Mouse (Mus musculus) naive thymus-derived CD4-positive, alpha-beta T cell, adult 2 months (primary cell): ENCODE measurements around the gene Zdhhc22.

Experiments
- DNase-seq: peaks from one replicate; pipeline ENCODE4 v3.0.0-alpha.2; 2011; ENCODE audit warnings: low read depth

The Zdhhc22 gene

DNA sequence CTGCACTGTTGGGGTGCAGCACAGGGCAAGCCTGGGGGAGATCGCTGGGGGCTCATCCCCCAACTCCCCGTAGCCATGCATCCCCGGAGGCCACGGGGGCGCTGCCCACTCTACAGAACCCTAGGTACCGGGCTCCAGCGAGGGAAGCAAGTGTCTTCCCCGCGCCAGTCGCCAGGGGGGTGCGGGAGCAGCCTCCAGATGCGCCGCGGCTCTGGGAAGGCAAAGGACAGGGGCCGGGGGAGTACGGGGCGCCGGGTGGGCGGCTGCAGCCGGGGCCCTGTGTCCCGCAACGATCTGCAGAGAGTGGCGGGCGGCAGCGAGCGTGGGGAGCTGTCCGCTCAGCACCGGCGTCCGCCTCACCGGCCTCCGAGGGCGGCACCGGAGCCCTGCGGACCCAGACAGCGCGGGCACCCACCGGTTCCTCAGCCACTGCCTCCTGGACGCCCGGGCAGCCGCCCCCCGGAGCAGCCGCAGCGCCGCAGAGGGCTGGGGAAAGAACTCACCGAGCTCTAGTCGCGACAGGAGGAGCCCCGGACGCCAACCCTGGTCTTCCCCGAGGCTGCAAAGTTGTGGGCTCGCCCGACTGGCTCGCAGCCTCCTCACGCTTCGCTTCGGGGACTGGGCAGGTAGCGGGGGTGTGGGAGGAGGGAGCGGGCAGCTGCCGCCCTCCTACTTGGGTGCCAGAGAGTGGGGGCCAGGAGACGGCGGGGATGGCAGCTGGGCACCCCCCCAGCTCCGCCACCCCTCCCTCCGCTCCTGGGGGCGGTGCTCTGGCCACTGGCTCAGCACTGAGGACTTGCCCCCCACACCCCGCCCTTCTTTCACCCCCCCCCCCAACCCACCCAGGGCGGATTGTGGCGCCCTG, at the start of gene Zdhhc22:
Zdhhc22 (minus strand) TSS at position 541 of the 865 bp plus-strand sequence.
- DNase-seq, result no peak

DNA sequence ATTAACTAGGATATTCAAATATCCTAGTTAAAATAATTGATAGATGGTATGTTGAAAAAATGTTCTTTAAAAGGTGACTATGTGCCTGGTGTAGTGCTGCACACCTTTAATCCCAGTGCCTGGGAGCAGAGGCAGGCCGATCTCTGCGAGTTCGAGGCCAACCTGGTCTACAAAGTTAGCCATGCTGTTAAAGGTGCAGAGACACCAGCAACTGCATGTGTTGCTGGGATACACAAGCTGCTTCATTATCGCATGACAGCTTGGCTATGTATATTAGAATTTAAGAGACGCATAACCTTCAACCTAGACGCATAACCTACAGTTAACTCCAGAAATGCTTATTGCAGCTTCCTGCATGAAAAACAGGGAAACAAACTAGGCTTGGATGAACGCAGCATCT, 46.4 kb upstream of the Zdhhc22 start:
- DNase-seq, result no peak

DNA sequence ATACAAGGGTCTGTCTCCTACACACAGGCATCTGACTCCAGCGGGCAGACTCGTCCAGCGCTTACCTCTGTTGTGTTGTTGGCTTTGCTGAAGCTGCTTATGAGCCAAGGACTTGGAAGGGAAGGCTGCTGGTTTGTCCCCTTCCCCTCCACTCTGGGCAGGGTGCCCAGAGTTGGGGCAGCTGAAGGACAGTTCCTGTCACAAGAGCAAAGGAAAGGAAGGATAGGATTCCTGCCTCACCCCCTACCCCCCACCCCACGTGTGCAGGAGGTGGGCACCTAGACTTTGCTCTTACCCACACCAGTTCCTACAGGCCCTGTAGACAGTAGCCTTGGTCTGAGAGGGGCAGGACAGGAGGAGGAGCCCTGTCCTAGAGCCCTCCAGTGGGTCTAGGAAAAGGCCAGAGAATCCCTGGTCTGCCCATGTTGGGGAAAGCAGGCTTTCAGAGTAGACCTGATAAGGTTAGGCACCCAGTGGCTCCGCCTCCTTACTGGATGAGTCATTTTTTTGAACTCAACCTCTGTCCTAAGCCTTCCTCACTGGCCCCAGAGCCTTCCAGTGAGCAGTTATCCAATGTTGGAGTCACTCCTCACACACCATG, 41.0 kb upstream of the Zdhhc22 start:
- no peak for DNase-seq

DNA sequence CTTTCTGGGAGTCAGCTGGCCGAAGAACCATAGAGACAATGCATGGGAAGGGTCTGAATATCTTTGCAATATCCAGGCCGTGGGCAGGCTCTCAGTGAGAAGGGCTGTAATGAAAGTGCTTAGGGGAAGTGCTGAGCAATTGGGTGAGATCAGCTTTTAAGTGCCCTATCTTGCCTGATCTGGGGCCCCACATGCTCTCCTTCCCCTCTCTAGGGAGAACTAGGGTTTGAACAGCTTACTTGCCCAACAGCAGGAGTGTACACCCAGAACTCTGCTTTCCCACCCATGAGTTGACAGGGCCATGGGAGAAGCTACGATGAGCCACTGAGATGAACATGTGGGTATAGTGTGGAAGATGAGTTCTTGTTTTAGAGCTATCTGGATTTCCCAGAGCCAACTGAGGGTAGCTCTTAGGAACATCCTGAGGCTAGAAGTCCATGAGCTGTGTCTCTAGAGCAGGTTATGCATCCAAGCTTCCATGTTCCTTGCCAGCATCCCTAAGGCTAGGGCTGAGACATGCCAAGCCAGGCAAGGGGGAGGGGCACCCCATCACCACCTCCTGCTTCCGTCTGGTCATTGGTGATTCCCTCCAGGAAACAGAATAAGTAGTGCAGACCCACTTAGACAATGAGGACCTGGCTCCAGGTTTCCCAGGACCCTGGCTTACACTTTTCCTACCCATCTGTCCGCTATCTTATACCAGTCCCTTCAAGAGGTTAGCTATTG, 39.2 kb upstream of the Zdhhc22 start:
- no peak for DNase-seq

DNA sequence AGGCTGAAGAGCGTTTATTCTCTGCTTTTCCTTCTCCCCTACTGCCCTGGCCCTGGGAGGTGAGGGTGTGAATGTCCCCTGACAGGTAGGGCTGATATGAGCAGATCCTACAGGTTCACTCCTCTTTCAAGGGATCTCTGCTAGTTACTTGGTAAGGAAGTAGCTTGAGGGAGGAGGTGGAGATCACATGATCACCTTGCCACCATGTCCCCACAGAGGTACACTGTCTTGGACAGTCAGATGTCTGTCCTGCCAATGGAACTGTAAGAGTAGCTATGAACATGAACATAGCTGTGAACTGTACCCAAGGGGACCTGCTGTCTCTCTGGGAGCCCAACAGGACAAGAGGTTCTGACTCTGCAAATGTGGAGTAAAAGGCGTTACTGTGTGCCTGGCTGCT, 37.8 kb upstream of the Zdhhc22 start:
- DNase-seq, result no peak

DNA sequence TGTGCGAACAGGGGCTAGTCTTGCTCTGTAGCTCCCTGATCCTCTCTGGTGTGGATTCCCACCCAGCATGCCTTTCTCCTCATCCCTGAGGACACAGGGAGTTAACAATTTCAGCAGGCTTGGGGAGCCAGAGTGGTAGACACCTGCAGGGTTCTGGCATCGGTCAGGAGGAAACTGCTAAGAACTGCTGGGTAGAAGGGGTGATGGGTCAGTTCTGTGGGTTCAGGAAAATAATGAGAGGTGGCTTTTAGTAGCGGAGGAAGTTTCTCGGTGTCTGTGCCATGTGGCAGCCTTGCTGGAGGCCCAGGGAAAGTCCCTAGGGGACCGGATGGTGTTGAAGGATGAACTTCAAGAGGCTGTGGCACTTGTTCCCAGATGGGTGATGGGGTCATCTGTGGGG, 37.2 kb upstream of the Zdhhc22 start:
- DNase-seq, result no peak

DNA sequence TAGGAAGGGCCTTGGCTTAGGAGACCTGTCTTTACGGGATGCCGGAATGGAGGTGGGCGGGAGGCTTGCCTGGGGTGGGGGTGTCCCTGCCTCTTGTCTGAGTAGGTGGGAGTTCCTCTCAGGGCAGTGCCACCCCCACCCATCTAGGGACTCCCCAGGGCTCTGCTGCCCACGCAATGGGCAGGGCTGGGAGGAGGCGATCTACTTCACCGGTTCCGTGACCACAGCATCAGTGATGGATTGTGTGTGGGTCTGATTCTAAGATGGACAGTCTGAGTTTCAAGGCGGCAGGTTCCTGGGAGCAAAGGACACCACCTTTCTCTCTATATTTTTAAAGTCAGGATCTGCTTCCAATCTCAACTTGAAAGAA, 36.6 kb upstream of the Zdhhc22 start:
- DNase-seq, result no peak

DNA sequence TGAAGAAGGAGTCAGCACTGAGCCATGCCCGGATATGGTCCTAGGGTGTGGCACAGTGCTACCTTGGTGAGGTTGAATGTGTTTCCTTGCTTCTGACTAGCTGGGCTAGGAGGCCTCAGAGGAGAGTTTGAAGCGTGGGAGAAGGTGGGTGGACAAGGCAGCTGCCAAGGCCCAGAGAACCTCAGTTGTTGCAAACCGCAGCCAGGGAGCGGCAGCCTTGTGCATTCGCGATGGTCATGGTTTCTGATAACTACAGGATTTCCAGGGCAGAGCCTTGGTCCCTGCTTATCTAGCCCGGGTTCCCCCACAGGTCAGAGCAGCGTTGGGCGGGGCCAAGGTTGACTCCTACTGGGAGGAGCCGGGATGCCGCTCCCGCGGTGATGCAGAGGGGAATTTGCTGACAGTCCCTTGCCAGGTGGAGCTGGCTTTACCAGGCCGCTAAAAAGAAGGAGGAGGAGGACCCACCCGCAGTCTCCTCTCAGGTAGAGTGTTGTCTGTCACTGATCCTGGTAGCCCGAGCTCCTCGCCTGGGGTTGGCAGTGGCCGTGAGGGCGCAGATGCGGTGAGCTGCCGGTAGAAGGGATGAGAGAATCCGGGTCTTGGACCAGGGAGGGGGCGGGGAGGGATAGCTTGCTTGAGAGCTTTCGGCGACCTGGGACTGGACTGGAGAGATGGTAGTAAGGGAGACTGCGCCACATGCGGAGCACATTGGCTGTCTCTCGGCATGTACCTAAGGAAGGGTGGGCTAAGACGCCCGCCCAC, 36.1 kb upstream of the Zdhhc22 start:
- DNase-seq, result no peak

DNA sequence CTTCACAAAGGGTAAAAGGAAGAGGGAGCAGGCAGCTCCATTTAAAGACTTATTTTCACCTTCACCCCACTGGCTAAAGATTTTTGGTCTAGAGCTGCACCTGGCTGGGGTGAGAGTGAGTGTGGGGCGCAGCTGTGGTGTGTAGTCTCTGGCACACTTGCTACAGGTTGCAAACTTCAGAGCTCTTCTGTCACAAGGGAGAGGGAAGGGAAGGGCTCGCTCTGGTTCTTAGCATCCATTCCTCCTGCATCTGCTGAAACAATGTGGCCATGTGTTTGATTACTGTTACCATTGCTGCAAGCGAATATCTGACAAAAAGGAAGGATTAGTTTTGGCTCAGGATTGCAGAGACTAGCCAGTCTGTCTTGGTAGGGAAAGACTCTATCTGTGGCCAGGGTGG, 33.2 kb upstream of the Zdhhc22 start:
- DNase-seq, result no peak

DNA sequence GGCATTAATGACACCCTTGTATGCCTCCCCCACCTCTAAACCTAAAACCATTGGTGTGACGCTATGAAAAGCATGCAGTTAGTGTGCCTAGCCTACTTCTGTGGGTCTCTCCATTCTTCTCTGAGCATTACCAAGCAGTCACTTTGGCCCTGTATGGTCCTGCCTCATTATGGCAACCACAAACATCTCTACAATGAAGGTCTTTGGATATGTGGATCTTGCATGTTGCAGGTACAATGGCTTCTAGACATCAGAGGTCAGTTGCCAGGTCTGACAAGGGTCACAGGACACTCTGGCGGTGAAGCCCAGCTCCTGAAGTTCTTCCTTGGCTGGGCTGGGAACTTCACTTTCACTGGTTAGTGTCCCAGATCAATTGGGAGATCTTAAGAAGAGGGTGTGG, 31.8 kb upstream of the Zdhhc22 start:
- no peak for DNase-seq

DNA sequence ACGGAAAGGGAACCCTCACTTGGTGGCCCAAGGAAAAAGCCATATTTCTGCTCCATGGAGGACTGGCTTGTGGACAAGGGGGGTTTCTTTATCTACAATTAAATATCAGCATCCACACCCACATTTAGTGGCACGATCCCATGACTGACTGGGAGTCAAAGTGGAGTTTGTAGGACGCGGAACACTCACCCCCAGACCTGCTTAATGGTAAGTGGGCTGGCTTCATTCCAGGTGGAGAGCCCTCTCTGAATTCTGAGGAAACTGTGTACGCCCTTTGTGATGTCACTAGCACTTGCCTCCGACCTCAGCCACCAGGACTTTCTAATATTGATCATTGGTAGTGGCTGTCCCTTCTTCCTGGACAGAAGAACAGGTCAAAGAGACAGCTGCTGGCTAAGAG, 30.8 kb upstream of the Zdhhc22 start, which contains the start of gene Tmem63c:
Tmem63c (plus strand) TSS at position 301 of the 400 bp plus-strand sequence.
- DNase-seq, result no peak

DNA sequence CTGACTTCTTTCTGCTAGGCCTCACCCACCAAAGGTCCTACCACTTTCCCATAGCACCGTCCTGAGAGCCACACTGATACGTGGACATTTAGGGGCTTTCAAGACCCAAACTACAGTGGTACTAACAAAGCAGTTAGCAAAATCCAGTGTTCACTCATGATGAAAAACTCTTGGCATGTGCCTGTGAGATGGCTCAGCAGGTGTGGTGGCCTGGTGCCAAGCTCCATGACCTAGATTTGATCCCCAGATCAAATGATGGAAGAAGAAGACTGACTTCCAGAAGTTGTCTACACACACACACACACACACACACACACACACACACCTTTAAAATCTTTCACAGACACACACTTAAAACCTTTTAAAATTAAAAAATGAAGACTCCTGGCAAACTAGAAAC, 28.5 kb upstream of the Zdhhc22 start:
- no peak for DNase-seq

DNA sequence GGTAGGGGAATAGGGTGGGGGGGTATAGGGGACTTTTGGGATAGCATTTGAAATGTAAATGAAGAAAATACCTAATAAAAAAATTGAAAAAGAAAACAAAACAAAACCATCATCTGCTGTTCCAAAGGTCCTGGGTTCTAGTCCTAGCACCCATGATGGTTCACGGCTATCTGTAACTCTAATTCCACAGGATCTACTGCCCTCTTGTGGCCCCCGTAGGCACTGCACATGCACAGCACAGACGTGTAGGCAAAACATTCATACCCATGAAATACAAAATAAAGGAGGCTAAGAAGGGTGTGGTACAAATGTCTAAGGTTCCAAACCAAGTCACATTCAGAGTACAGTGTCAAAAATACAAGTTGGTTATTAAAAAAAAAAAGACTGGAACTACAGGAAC, 26.8 kb upstream of the Zdhhc22 start:
- peak; percentile 32 for DNase-seq

DNA sequence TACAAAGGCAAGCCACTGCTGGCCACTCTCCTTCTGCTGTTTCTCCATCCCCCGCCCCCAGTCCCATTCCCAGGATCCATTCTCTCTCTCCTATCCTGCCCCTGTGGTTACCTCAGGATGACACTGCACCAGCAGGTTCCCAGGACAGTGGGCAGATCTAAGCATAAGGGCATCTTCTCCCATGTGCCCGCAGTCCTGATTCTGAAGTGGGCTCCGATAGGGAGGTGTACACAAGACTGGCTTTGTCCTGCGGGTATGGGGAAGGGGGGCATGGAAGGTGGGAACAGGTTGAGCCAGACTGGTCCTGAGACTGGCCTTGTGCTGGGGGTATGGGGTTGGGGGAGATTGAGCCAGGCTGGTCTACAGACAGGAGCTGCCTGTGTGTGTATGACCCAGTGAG, 14.4 kb upstream of the Zdhhc22 start:
- DNase-seq, result no peak

DNA sequence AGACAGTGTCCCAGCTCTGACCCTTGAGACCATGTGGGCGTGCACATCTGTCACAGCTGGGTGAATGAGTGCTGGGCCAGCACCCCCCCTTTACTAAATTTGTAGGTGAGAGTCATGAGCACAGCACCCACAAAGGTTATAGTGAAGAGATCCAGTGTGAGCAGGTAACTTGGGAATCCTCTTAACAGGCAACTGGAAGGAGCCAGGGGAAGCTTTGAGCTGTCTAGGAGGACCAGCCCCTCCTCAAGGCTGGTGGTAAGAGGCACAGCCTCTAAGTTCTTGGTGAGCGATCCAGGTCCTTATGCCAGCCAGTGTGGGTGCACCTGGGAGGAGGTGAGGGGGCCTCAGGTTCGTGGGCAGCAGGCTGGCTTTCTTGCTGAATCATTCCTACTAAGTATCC, 13.4 kb upstream of the Zdhhc22 start:
- DNase-seq, result no peak

DNA sequence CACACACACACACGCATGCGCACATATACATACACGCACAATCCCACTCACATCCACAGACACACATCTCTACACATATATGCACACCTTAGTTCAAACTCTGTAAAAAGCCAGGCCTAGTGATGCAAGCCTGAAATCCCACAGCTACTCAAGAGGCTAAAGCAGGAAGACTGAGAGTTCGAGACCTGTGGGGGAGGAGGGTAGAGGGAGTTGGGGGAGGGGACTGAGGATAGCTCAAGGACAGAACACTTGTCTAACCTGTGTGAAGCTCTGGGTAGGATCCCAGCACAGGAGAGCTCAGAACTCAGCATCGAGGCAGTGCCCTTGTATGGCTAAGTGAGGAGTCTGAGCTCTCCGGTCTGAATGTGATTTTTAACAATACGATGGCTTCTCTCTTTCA, 12.6 kb upstream of the Zdhhc22 start:
- no peak for DNase-seq

DNA sequence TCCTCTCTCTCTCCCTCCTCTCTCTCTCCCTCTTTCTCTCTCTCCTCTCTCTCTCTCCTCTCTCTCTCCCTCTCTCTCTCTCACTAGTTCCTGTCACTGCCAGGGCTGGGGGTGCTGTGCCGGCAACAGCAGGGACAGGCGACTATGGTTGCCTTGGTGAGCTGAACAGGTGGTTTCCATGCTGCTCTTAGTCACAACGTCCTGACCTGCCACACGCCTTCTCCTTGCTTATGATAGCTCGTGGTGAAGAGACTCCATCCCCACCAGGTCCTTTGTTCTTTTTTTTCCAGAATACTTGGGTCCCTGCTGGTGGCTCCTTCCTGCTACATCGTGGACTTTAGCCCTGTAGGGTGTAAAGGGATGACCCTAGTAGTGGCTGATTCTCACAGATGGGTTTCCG, 12.0 kb upstream of the Zdhhc22 start:
- DNase-seq, result no peak

DNA sequence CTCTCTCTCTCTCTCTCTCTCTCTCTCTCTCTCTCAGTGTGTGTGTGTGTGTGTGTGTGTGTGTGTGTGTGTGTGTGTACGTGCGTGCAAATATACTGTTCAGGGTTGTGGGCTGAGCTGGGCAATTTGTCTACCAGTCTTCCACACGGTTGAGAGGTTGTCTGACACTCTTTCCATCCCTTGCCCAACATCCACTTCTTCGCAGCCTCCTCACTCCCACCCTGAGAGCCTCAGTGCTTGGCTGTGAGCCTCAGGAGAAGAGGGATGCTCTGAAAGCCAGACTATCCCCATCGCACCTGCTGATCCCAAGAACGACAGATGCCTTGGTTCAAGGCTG, 10.6 kb upstream of the Zdhhc22 start:
- DNase-seq, result no peak

DNA sequence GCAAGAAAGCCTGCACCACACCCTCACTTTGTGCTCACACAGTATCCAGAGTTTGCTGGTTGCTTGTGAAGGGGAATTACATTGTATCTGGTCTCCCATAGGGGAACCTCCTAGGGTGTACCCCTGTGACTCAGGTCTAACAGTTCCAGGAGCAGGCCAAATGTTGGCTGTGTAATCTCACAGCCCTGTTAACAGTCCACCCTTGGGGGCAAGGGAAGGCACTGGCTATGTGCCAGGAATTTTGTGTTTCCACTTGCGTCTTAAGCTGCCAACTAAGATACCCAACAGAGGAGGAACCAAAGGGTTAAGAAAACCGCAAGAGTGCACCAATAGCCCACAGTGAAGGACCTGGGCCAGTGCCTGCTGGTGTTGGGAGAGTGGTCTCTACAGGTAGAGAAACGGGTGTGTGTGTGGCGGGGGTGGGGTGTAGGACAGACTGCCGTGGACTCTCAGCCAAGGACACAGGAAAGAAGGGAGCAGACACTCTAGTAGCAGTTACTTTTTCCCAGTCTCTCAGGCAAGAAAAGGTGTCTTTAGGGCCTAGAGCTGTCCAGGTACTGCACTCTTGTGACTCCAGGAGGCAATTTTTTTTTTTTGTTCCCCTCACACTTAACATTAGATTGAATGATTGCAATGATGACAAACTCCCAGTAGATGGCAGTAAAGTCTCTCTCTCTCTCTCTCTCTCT, 10.1 kb upstream of the Zdhhc22 start:
- peak; percentile 43 for DNase-seq

DNA sequence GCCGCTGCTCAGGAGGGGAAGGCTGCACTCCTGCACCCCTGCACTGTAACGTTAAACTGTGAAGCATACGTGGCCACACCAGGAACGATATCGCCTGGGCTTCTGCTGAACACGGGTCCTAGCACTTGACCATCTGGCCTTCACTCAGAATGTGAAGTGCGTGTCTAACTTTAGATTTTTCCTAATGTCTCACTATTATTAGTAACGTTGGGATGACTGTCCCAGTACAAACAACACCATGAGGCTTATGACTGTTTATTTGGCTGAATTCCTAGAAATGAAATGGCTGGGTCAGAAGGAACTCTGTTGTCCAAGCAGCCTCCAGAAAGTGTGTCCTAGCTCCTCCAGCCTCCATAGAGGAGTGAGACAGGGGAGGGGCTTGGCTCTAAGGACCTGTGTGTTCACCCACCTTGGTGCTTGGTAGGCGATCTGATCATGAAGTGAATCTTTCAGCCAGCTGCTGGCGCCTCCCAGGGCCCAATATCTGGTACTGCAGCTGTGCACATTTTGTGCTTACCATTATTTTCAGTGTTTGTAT, 9.1 kb upstream of the Zdhhc22 start:
- DNase-seq, result no peak

DNA sequence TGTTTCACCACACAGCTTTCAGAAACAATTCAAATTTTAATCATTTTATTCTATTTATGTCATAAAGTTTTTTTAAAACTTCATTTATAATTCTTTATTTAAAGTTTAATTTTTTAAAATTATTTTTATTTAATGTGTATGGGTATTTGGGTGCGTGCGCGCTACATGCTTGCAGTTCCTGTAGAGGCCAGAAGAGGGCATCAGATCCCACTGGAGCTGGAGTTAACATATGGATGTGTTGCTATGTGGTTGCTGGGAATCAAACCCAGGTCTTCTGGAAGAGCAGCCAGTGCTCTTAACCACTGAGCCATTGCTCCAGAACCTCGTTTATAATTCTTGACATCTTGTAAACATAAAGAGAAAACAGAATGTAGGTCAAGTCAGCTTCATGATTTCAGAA, 8.5 kb upstream of the Zdhhc22 start:
- no peak for DNase-seq

DNA sequence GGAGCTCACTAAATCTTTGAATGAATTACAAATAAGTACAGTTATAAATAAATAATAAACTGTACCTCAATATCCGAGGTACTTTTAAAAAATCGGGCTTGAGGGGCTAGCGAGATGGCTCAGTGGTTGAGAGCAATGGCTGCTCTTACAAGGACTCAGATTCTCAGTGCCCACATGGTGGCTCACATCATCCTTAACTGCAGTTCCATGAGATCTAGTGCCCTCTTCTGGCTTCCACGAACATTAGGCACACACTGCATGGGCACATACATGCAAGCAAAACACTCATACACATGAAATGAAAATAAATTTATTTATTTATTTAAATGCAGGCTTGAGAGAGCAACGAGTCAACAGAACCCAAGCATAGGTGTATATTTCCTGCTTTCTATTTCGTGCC, 5.7 kb upstream of the Zdhhc22 start:
- no peak for DNase-seq
